ENCODE assay signal across 18 mouse cellular contexts in genomic region chr3:144578921-144579320, GRCm38 (mm10).
"Had no signal": no experiment of that assay in that cellular context is flagged by ENCODE, and none has a peak within 500 bp of the region (broad histone marks: within the 10 kb centered on the region; RNA-seq: fewer than 3 reads in every experiment).

No protein-coding gene starts in this region.

- H3K9ac ChIP-seq: kidney, embryonic 15.5 days; liver, embryonic 14.5 days; lung, embryonic 15.5 days; midbrain, embryonic 15.5 days had no signal

- H3K4me2 ChIP-seq: kidney, embryonic 15.5 days; liver, embryonic 11.5 days; lung, embryonic 15.5 days; midbrain, embryonic 11.5 days; midbrain, embryonic 15.5 days had no signal

- DNase-seq: kidney, adult 8-10 months; kidney, postnatal 10 days; kidney, postnatal 36 days; layer of hippocampus, postnatal 36 days; lung, adult 18-20 months; lung, postnatal 14 days; lung, postnatal 4 days; thymus, adult 2 months; thymus, postnatal 14 days; thymus, postnatal 4 days had no signal

- H3K9me3 ChIP-seq: kidney, embryonic 15.5 days; lung, embryonic 15.5 days; midbrain, embryonic 15.5 days had no signal

- H3K36me3 ChIP-seq: midbrain, embryonic 15.5 days had no signal

- ATAC-seq: midbrain, embryonic 15.5 days had no signal

- H3K27me3 ChIP-seq: kidney, embryonic 15.5 days; lung, embryonic 15.5 days; midbrain, embryonic 15.5 days had no signal

- H3K27ac ChIP-seq: kidney, embryonic 15.5 days; left cerebral cortex, adult 2 months; liver, embryonic 14.5 days; lung, embryonic 15.5 days; midbrain, embryonic 15.5 days; stomach, postnatal 0 days had no signal

- H3K4me3 ChIP-seq: kidney, embryonic 15.5 days; left cerebral cortex, adult 2 months; lung, embryonic 15.5 days; midbrain, embryonic 15.5 days had no signal
